Mouse (Mus musculus): ENCODE results near the gene Pus1. TPM values are rescaled to one million over a fixed set of nuclear protein-coding genes. Genes with fewer than 3 reads are reported as not detected.

The Pus1 gene
- polyA plus RNA-seq (2014; fragmentation: Illumina TruSeq; extraction: RNeasy Lipid Tissue Mini Kit (QIAGEN cat#74804); ENCODE audit: low replicate concordance): 0.30 TPM

GRCm38 (mm10) chr5:110779998-110780760 is at the start of gene Pus1:
Pus1 (minus strand) TSS chr5:110780659.

GRCm38 (mm10) chr5:110809667-110810325 is 29.3 kb upstream of the Pus1 start, which contains the start of gene Ulk1:
Ulk1 (minus strand) TSS chr5:110810097.

DNA sequence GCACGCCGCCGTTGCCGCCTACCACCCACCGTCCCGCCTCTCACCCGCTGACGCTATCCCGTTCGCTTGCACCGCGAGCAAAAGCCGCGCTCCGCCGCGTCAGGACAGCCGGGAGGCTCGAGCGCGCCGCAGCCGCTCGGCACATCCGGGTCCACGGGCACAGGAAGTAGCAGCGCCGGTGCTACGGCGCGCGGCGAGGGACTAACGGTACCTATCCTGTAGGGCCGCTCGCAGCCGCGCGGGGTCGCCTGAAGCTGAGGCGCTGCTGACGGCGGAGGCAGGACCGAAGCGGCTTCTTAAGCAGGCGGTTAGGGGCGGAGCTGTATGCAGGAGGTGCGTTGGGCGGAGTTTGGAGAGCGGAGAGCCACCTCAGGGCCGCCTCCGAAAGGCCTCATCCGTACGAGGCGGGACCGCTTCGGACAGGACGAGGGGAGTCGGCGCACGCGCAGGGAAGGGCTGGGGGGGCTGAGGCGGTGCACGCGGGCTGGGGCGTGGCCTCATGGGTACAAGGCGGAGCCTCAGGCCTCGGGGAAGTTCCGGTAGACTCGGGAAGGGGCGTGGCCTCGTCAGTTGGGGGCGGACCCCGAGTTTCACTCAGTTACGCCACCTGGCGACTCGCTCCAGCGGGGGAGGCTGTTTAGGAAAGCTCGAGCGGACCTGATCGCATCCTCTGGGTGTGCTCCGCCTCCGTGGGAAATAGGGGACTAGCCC is 9.9 kb downstream of the Pus1 start, which contains the start of gene Ep400:
TSS of gene Ep400 (minus strand) at position 270 of the 711 bp plus-strand sequence.

Other genes with a start within 250 kb of the Pus1 start
- gene Galnt9, start 236.3 kb downstream of the Pus1 start, polyA plus RNA-seq (2014; fragmentation: Illumina TruSeq; extraction: RNeasy Lipid Tissue Mini Kit (QIAGEN cat#74804); ENCODE audit: low replicate concordance): not detected
- gene Noc4l, start 127.2 kb downstream of the Pus1 start, polyA plus RNA-seq (2014; fragmentation: Illumina TruSeq; extraction: RNeasy Lipid Tissue Mini Kit (QIAGEN cat#74804); ENCODE audit: low replicate concordance): 1.0 TPM
- 2.6 TPM for gene Ddx51, start 127.2 kb downstream of the Pus1 start, polyA plus RNA-seq (2014; fragmentation: Illumina TruSeq; extraction: RNeasy Lipid Tissue Mini Kit (QIAGEN cat#74804); ENCODE audit: low replicate concordance)
- 11.1 TPM for gene Ep400, start 9.9 kb downstream of the Pus1 start, polyA plus RNA-seq (2014; fragmentation: Illumina TruSeq; extraction: RNeasy Lipid Tissue Mini Kit (QIAGEN cat#74804); ENCODE audit: low replicate concordance)
- 3.7 TPM for gene Ulk1, start 29.4 kb upstream of the Pus1 start, polyA plus RNA-seq (2014; fragmentation: Illumina TruSeq; extraction: RNeasy Lipid Tissue Mini Kit (QIAGEN cat#74804); ENCODE audit: low replicate concordance)
- 38.6 TPM for gene Hscb, start 59.1 kb upstream of the Pus1 start, polyA plus RNA-seq (2014; fragmentation: Illumina TruSeq; extraction: RNeasy Lipid Tissue Mini Kit (QIAGEN cat#74804); ENCODE audit: low replicate concordance)
- gene Chek2, start 59.3 kb upstream of the Pus1 start, polyA plus RNA-seq (2014; fragmentation: Illumina TruSeq; extraction: RNeasy Lipid Tissue Mini Kit (QIAGEN cat#74804); ENCODE audit: low replicate concordance): 19.2 TPM
- gene Ttc28, start 99.1 kb upstream of the Pus1 start, polyA plus RNA-seq (2014; fragmentation: Illumina TruSeq; extraction: RNeasy Lipid Tissue Mini Kit (QIAGEN cat#74804); ENCODE audit: low replicate concordance): 0.37 TPM

Measured in small intestine, adult 10 weeks (tissue).